Mouse (Mus musculus): ENCODE data around the gene Acsbg2.

DNA sequence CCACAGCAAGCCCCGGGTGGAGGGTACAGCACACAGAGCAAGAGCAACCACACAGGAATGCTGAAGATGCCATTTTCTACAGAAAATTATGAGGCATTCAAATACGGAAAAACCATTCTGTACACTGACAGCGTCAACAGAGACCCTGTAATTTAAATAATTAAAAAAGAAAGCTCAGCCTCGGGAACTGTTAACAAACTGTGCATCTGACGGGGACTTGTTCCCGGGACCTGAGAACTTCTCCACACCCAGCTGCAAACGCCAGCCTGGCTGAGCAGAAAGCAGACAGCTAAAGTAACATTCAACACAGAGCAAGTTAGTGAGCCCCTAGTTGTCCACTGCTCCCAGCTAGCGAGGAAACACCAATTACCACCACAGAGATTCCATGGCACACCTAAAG lies 72.2 kb downstream of the Acsbg2 start:
- TF ChIP-seq CTCF (IDR thresholded peaks at IDR 0.05; ENCODE audit: borderline replicate concordance, insufficient read depth, low read length) (no peak), POLR2A (IDR thresholded peaks at IDR 0.05; ENCODE audit: low read depth, low read length) (no peak)

All from embryonic fibroblast, embryonic 13.5 days (primary cell).